Mouse (Mus musculus) 3T3-L1 (cell line): ENCODE measurements around the gene Aqp5.

Source experiments
- DNase-seq: peaks from one replicate; pipeline ENCODE4 v3.0.0-alpha.2; 2015; ENCODE audit warnings: low read depth, low spot score

Aqp5 gene

DNA sequence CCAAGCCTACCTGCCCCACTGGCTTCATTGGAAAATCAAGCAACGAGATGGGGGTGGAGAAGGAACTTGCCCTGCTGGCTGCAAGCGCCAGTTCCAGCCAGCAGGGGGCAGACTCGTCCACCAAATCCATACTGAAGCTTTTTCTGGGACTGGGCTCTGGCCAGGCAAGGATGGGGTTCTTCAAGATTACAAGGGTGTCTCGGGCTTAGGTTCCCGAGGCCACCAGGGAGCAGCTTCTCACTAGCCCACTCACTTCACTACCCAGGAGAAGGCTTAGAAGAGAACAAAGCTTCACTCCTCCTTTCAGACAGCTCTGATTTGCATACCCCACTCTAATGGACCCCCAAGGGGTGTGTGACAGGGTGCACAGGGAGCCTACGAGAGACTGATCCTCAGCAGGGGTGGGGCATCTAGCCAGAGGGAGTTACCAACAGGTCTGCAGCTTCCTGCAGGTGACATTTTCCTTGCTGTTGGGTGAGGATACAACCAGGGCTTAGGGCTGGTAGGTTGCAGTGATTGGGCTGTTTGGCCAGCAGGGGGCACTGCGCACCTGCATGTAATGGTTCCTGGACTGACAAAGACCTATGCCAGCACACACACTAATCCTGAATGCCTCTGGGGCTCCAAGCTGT lies 5.6 kb downstream of the Aqp5 start:
- peak; percentile 97 for DNase-seq

DNA sequence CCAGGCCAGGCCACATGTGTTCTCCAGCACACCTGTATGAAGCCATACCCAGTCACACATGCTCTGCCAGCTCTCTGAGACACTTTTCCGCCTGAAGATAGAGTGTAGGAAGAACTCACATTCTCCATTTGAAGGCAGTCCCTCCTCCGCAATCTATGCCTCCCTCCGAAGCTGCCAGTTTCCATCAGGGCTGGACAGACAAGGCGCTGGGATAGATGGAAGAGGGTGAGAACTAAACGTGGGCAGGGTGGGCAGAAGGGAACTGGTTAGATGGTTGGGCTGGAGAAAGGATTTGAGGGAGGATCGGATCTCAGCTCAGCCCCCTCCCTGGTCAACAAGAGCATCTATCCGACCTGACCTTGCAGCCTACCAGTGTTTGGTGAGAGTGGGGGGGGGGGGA lies 6.3 kb downstream of the Aqp5 start:
- no peak for DNase-seq

DNA sequence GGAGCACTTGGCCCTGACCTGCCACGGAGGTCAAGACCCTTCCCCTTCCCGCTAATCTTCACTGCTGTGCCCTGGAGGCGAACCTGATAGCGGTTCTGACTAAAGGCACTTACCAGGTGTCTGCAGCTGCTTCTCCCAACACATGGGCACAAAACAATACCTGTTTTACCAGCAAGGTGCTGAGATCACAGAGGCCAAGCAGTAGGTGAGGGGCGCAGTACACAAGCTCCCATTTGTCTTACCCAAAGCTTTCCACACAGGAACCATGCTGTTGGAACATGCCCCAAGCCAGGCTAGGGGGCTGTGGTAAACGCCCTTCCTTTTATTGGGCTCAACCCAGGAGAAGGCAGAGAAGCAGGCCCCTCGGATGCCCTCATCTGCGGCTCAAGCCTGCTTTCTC lies 7.0 kb downstream of the Aqp5 start:
- DNase-seq, result no peak

DNA sequence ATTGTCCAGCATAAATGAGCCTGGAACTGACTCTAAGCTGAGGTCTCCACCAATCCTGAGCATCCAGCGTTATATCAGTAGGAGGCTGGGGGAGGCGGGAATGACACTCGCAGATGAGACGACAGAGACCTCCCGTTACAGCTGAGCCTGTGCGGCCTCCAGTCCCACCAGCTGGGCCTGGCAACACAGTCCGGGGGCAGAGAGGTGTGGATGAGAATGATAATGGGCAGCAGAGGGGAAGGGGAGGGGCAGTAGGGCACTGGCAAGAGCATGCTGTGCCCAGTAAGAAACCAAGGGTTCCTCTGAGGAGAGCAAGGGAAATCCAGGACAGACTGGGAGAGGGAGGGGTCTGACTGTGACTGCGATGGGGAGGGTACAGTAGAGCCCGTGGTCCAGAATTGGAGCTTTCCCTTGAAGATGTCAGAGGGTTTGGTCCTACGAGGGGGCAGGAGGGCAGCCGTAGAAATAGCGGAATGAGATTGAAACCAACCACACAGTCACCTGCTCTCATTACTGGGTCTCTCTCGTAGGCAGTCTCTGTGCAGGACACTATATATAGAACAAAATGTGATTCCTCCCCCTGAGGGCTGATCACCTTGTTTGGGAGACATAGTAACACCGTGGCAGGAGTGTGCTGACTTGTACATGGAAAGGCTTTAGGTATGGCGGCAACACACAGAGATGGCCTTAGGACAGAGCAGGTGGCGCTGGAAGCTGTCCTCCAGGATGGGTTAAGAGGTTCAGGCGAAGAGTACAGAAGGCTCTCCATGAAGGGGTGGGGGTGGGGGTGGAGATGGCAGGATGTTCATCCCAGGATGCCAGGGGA lies 8.9 kb downstream of the Aqp5 start:
- no peak for DNase-seq

DNA sequence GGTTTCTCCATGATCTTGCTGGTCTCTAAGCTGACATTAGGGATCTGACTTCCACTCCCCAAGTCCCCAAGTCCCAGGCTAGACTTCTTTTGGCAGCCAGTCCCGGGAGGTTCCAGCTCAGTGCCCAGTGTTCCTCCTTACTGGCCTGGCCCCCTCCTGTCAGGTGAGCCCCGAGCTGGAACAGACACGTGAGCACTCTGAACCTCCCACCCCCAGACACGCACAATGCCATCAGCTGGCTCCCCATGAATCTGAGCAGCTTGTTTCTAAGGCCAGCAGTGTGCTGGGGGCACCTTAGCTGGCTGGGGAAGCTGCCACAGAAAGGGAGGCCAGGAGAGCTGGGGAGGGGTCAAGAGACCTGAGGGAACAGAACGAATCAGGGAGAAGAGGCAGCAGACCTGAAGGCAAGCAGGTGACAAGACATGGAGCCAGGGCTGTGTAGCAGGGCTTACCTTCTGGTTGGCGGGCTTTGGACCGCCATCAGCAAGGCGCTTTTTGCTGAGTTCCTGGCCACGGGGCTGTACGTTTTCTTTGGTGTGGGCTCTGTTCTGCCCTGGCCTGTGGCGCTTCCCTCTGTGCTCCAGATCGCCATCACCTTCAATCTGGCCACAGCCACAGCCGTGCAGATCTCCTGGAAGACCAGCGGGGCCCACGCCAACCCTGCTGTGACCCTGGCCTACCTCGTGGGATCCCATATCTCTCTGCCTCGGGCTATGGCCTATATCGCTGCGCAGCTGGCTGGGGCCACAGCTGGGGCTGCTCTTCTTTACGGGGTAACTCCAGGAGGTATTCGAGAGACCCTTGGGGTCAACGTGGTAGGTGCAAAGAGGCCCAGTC lies 10.6 kb downstream of the Aqp5 start, which contains the start of gene Aqp6:
Gene Aqp6 (plus strand): TSS at position 415 of the 837 bp plus-strand sequence.
- no peak for DNase-seq

DNA sequence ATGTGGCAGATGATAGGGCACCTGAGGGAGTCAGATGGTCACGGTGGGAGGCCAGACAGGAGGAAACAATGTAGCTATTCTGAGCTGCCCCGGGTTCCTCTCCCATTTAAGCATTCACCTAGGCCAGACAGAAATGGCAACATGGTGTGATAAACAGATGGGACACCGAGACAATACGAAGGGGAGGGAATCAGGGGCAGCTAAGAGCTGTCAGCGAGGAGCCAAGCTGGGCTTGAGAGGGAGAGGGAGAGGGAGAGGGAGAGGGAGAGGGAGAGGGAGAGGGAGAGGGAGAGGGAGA lies 11.2 kb downstream of the Aqp5 start:
- DNase-seq, result no peak

DNA sequence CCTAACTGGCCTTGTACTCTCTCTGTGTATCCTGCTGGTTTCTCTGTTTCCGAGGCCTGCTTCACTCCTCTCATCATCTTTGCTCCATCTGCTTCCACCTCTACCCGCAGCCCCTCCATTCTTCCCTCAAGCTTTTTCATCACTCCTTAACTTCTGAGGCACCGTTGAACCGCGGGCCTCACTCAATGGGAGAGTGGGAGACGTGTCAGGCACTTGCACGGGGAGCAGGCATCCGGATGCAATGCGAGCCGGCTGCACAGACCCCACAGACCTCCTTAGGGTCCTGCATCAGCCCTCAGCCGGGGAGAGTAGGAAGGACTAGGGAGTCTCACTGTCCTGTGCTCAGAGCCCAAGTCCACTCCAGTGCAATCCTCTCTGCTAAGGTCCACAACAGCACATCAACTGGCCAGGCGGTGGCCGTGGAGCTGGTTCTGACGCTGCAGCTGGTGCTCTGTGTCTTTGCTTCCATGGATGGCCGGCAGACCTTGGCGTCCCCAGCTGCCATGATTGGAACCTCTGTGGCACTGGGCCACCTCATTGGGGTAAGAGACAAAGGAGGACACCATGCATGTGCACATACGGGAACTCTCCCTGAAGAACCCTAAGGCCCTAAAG lies 11.7 kb downstream of the Aqp5 start:
- DNase-seq, result no peak

DNA sequence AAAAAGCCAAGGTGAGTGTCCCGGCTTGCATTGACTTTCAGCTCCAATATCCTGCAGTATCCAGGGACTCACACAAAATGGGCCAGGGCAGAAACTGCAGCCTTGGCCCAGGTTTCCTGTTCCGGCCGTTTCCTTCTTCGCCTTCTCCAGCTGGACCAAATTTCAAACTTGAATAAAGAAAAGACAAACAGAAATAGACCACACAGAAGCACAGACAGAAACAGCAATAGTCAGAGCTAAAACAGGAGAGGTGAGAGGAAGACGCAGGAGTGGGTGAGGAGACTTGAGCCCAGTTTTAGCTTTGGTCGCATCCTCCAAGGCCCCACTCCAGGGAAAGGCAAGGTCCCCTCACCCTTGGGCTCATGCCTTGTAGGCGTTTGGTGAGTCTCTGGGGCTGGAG lies 12.6 kb downstream of the Aqp5 start:
- no peak for DNase-seq

DNA sequence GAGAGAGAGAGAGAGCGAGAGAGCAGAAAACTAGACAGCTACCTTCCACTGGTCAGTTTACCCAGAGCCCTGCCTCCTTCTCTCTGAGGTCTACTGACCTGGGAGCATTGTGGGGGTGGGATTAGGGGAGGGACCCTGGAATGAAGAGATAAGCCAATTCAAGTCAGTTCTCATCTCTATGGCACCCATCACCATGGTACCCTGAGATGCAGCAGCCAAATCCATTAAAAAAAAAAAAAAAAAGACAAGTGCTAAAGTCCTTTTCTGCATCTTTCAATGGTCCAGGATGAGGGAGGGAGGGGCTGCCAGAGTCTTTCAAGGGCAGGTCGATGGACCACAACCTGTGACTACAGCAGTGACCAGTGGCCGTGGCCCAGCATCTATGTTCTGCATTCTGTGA lies 15.0 kb downstream of the Aqp5 start:
- DNase-seq, result no peak

DNA sequence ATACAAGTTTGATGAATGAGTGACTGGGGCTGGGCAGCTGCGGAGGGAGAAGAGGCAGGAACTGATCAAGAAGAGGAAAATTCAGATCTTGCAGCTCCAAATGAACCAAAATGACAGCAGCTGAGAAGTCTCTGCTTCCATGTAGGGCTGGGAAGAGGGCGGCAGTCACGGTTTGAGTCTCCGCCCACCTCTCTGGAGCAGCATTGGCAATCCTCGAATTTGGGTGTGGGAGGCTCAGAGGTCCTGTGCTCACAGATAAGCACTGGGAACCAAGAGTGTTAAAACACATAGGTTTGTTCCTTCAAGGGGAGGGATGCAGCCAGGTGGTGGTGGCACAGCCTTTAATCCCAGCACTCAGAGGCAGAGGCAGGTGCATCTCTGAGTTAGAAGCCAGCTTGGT lies 15.9 kb downstream of the Aqp5 start:
- no peak for DNase-seq

DNA sequence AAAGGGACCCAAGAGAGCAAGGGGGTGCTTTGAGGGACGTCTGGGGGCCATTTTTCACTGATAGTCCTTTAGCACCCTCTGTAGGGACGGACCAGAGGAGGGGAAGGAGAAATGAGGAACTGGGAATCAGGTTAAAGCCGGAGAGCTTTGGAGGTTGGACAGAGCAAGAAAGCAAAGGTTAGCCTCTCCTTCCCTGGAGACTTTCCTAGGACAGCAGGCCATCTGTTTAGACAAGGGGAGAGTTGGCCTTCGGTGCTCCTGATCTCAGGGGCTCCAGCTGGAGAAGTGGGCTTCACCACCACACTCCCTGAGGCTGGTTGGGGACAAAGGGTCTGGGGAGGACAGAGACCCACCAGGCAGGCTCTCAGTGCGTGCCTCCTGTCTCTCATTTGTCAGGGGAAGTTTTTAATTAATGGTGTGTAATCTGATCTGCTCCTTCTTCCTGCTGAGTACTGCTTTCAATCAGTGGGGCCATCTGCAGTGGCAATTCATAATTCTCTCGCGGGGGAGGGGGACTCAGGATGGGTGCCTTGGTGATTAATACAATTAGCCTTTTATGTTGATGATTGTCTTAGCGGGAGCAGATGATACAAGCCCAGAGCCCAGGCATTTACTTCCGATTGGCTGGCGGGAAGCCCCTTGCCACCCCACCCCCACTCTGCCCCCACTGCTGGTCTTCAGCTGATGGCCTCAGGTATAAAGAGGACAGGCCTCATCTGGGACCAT lies 17.0 kb downstream of the Aqp5 start:
- no peak for DNase-seq

DNA sequence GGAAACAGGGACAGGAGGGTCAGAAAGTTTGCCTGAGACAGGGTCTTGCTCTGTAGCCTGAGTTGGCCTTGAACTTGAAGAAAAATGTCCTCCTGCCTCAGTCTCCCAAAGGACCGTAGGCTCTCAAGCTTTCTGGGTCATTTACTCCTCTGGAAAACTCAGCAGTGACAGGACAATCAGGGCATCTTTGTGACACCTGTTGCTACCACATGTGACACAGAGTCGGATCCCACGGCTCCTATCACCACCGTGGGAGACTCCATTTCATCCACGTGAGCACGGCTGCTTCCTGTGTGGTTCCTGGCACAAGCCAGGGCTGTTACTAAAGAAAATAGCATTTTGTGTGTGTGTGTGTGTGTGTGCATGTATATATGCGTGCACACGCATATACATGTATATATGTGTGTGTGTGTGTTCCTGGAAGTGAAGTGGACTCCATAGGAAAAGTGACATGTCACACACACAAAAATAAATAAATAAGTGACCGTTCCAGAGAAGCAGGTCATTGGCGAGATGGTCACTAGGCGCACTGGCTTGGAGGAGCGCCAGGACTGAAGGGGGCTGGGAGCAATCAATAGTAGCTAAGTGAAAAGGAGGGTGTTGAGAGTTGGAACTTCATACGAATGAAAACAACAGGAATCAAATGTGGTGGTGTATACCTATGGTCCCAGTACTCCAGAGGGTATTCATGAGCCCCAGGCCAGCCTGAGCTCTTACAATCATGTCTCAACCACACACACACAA lies 18.0 kb downstream of the Aqp5 start:
- no peak for DNase-seq

DNA sequence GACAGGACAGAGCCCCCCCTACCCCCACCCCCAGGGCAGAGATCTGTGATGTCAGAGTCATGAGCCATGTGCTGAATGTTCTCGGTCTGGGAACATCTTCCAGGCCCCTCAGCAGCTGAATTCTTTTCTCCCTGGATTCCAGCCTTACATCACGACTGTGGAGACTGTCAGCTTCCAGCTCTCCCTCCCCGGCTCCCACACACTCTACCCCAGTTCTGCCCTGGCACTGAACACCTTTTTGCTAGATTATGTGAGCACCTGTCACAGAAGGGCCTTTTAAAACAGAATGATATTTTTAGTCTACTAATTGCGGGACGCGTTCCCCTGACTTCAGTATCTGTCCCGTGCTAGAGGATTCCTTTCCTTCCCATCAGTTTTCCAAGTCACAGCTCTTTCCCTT lies 21.0 kb downstream of the Aqp5 start:
- DNase-seq, result no peak

DNA sequence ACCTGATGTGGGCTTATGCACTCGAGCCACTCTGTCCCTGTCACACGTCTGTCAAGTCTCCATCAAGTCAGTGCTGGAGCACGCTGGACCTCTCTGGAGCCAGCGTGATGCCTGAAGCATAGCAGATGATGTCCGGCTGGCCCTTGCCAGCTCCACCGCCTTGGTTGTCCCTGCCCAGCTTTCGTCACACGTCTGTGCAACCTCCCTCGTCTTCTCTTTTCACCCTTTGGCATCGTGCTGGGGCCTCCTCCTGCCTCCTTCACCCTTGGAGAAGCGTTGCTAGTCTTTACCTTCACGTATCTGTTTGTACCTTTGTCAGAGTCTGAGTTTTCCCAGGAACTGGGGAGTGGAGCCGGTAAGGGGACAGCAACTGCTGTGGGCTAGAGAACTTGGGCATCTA lies 23.7 kb downstream of the Aqp5 start:
- DNase-seq, result no peak

DNA sequence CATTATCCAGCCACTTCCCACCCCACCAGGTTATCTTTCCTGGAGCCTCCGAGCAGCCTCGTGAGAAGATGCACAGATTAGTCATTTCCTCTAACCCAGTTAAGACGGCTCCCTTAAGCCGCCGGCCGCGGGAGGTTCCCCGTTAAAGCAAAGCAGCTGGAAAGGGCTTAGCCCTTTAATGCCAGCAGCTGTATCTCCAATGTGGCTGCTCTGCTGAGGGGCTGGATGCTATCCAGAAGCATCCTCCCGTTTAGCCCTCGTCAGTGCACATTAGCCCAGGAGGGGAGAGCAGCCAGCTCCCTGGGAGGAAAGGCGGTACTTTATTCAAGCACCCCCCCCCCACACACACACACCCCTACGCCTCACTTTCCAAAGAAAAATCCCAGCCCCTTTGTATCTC lies 24.2 kb downstream of the Aqp5 start:
- peak; percentile 85 for DNase-seq

DNA sequence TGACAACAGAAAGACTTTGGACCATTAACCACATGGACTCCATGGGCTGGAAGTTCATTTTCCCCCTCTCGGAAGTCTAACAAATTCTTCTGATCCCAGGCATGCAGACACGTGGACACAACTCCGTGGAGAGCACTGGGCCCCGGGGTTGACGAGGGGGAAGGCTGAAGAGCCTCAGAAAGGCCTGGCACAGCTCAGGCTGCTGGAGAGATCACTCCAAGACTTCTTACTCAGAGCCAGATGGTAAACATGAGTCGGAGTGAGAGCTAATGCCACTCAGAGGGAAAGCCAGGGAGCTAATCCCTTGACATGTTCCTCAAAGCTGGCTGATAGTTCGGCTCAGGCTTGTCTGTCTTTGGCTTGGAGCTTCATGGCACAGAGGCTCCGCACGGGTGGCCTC lies 24.7 kb downstream of the Aqp5 start:
- DNase-seq, result peak; percentile 84

DNA sequence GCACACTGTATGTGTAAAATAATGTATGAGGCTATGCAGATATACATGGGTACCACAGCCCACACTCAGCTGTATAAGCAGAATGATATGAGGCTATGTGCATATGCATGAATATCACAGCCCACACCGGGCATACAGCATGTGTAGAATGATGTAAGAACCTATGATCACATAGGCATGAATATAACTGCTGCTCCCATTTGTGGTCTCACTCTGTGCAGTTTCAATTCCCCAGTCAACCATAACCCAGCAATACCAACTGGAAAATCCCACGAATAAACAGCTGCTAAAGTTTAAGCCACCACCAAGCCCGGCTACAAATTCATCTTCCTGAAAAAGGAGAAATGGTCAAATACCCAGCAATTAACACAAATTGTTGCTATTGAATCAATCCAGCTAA lies 28.0 kb downstream of the Aqp5 start:
- no peak for DNase-seq

DNA sequence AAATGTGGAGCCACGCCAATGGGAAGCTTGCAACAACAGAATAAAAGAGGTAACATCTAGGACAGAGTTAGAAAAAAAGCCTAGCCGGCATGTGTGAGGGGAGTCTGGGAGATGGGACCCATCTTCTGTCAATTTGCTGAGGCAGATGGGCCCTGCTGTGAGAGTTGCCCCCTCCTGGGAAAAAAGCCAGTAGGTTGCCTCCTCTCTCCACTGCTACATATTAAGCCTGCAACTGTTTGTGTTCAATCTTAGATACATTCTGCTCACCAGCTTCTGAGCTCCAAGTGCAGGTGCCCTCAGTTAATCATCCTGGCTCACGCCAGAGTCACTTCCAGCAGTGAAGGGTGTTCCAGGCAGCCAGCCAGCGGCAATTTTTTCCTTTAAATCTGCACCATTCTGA lies 29.2 kb downstream of the Aqp5 start:
- no peak for DNase-seq

DNA sequence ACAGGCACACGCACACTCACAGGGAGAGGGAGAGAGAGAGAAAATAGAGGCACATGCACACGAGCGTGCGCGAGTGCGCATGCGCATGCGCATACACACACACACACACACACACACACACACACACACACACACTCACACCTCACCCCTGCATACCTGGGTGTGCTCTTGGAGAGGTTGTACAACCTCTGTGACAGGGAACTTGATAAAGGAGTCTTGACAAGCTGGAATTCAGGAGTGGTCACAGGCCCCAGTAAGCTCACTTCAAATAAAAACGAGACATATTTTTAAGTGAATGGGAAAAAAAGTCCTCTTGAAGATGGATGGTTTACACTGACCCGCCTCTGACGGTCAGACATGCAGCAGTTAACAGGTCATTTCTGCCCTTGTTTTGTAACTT lies 31.5 kb downstream of the Aqp5 start:
- no peak for DNase-seq

DNA sequence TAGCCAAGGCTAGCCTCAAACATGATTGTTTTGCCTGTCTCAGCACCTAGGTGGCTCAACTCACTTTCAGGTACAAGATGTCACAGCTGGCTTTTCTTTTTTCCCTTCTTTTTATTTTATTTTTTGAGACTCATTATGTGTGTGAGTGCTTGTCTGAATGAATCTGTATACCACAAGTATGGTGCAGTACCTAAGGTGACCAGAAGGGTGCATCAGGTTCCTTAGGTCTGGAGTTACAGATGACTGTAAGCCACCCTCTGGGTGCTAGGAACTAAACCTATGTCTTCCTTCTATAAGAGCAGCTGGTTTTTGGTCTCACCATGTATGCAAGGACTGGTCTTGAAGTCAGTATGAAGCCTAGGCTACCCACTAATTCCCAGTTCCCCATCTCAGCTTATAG lies 41.0 kb downstream of the Aqp5 start:
- DNase-seq, result peak; percentile 72

DNA sequence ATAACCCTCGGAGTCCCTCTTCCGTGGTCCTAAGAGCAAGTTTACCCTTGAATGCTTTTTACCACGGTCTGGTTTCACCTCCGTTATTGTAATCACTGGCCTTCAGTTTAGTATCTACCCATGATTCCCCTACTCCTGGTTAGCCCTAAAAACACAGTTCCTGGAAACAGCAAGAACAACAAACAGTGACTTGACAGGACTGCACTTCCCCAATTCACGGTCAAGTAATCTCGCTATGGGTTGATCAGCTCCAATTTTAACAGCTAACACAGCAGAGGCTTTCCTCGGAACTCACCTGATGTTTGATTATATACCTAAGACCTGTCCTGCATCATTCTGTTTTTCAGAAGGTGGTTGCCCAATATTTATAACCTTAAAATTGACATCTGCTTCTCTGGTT lies 44.1 kb downstream of the Aqp5 start:
- no peak for DNase-seq
